Mouse (Mus musculus): ENCODE results near the gene Gse1.

Gene Gse1

GRCm38 (mm10) chr8:120476711-120477575, 248.7 kb downstream of the Gse1 start:
- no peak for DNase-seq (ENCODE audit: low read depth, low spot score)

GRCm38 (mm10) chr8:120478754-120479153, 250.5 kb downstream of the Gse1 start:
- no peak for DNase-seq (ENCODE audit: low read depth, low spot score)

- no peak for DNase-seq (ENCODE audit: low read depth, low spot score)
Observed at GRCm38 (mm10) chr8:120479691-120480090, 251.4 kb downstream of the Gse1 start.

- DNase-seq (ENCODE audit: low read depth, low spot score), result no peak
Observed at GRCm38 (mm10) chr8:120482015-120482689, 253.9 kb downstream of the Gse1 start.

GRCm38 (mm10) chr8:120484460-120484859, 256.2 kb downstream of the Gse1 start:
- DNase-seq (ENCODE audit: low read depth, low spot score), result peak; percentile 56

GRCm38 (mm10) chr8:120485116-120485515, 256.9 kb downstream of the Gse1 start:
- DNase-seq (ENCODE audit: low read depth, low spot score), result no peak

GRCm38 (mm10) chr8:120485551-120486476, 257.6 kb downstream of the Gse1 start:
- DNase-seq (ENCODE audit: low read depth, low spot score), result no peak

- DNase-seq (ENCODE audit: low read depth, low spot score), result no peak
Observed at GRCm38 (mm10) chr8:120486477-120487376, 258.5 kb downstream of the Gse1 start.

- DNase-seq (ENCODE audit: low read depth, low spot score), result no peak
Observed at GRCm38 (mm10) chr8:120487377-120487728, 259.1 kb downstream of the Gse1 start.

GRCm38 (mm10) chr8:120487729-120488510, 259.7 kb downstream of the Gse1 start:
- DNase-seq (ENCODE audit: low read depth, low spot score), result peak; percentile 56

- no peak for DNase-seq (ENCODE audit: low read depth, low spot score)
Observed at GRCm38 (mm10) chr8:120488636-120489131, 260.4 kb downstream of the Gse1 start.

- DNase-seq (ENCODE audit: low read depth, low spot score), result no peak
Observed at GRCm38 (mm10) chr8:120489142-120489754, 261.0 kb downstream of the Gse1 start.

- DNase-seq (ENCODE audit: low read depth, low spot score), result no peak
Observed at GRCm38 (mm10) chr8:120489771-120490281, 261.6 kb downstream of the Gse1 start.

- DNase-seq (ENCODE audit: low read depth, low spot score), result no peak
Observed at GRCm38 (mm10) chr8:120490354-120491141, 262.3 kb downstream of the Gse1 start.

GRCm38 (mm10) chr8:120491166-120491793, 263.0 kb downstream of the Gse1 start:
- DNase-seq (ENCODE audit: low read depth, low spot score), result no peak

- no peak for DNase-seq (ENCODE audit: low read depth, low spot score)
Observed at GRCm38 (mm10) chr8:120492193-120492880, 264.1 kb downstream of the Gse1 start.

- DNase-seq (ENCODE audit: low read depth, low spot score), result no peak
Observed at GRCm38 (mm10) chr8:120492881-120493220, 264.6 kb downstream of the Gse1 start.

All from telencephalon, adult 2 months (tissue).